Mouse (Mus musculus) ES-CJ7 (cell line): ENCODE measurements at regions not wholly inside any gene's neighbourhood (a gene's known extent, or its start where the extent isn't known, plus 50 kb on each side); places are given as distances from the start of the nearest gene placed in this dataset.
"Not testable (repeated sequence)": the region's sequence is repeated elsewhere in the genome, so short reads cannot be mapped to it uniquely, and the experiment has no call there.

Source experiments
- DNase-seq: peaks from one replicate; pipeline ENCODE4 v3.0.0; 2011; ENCODE audit warnings: low read depth, low spot score

DNA sequence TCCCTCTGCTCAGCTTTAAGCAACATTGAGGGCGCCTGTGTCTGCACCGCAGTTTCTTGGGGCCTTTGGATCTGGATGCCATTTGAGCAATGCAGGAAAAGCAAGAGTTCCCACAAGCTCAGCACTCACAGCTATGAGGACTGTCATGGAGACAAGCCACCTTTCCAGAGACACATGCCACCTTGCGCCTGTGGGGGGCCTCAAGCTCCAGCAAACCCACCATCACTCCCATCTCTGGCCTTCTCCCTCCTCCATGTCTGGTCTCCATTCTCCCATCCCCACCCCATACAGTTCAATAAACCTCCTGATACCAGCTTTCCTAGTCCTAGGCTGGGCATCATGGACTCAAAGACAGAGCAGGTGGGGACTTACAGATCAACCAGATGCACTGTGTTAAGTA is 97.8 kb downstream of the Wdr11 start:
- no peak for DNase-seq

DNA sequence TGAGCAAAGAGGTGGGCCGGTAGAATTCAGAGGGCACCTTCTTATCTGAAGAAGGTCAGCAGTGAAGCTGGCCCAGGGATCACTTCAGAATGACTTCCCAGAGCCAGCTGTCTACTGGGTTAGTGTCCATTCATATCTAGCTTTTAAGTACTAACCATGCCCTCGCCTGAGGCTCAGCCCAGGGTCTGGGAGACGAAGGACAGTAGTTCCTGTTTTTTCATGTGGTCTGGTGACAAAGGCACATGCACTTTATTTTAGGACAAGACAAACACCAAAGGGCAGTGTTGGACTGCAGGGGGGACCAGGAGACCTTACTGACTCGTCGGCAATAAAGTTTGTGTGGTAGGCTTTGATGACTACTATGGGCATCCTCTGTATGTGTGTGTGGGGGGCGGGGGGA is 99.2 kb downstream of the Wdr11 start:
- no peak for DNase-seq

DNA sequence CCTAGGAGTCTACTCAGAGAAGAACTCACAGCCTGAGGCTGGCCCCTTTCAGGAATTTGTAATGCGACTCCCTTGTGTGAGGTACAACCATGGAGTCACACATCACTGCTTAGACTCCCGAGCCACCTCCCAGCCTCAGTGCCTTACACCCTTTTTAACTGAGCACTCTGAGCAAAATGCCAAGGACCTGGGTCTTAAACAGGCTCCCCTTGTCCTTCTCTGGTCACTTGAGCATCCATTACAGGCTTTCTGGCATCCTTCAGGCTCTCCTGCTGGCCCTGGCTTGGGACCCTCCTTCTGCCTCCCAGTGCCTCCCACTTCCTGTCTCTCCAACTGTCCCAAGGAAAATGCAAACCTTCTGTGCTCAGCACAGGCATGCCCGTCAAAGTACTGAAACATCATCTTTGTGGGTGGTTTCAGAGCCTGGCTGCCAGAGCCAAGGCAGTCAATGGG is 100.0 kb downstream of the Wdr11 start:
- no peak for DNase-seq

GRCm38 (mm10) chr7:129693635-129694034 is 102.0 kb downstream of the Wdr11 start:
- no peak for DNase-seq

GRCm38 (mm10) chr7:129694168-129694567 is 102.5 kb downstream of the Wdr11 start:
- no peak for DNase-seq

DNA sequence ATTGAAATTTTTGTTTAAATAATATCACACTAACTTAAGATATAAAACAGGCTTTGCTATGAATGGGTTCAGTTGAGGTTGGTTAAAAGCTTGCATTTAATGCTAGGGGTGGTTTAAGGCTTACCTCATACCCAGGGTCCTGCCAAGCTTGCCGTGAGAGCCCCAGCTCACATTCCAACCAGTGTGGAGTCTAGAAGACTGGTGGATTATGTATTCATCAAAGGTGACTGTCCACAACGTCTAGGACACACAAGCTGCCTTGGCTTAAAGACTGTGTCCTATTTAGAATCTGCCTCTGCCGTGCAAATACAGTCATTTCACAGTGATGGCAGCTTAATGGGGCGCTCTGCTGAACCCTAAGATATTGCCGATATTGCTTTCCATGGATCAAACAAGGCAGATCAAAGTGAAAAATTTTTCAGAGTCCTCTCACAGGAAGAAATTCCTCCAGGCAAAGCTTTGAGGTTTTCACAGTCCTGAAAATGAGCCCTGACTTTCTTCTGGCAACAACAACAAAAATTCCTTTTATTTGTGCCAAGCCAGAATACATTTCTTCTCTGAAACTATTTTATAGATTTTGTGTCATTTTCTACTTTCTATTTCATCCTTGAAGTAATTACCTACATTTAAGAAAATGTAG is 108.4 kb downstream of the Wdr11 start:
- DNase-seq = no peak

- DNase-seq = no peak
Measured at GRCm38 (mm10) chr7:129727559-129727958, 135.9 kb downstream of the Wdr11 start.

GRCm38 (mm10) chr7:129729709-129730238 is 138.1 kb downstream of the Wdr11 start:
- no peak for DNase-seq

GRCm38 (mm10) chr7:129730785-129731352 is 139.2 kb downstream of the Wdr11 start:
- DNase-seq = no peak

GRCm38 (mm10) chr7:129742657-129743056 is 151.0 kb downstream of the Wdr11 start:
- DNase-seq = no peak

- DNase-seq = no peak
Measured at GRCm38 (mm10) chr7:129743955-129744666, 152.4 kb downstream of the Wdr11 start.

- DNase-seq = no peak
Measured at GRCm38 (mm10) chr7:129746639-129747038, 155.0 kb downstream of the Wdr11 start.

- no peak for DNase-seq
Measured at GRCm38 (mm10) chr7:129750936-129751335, 159.3 kb downstream of the Wdr11 start.

GRCm38 (mm10) chr7:129754737-129755136 is 163.1 kb downstream of the Wdr11 start:
- no peak for DNase-seq

GRCm38 (mm10) chr7:129756138-129756537 is 164.5 kb downstream of the Wdr11 start:
- DNase-seq = no peak

DNA sequence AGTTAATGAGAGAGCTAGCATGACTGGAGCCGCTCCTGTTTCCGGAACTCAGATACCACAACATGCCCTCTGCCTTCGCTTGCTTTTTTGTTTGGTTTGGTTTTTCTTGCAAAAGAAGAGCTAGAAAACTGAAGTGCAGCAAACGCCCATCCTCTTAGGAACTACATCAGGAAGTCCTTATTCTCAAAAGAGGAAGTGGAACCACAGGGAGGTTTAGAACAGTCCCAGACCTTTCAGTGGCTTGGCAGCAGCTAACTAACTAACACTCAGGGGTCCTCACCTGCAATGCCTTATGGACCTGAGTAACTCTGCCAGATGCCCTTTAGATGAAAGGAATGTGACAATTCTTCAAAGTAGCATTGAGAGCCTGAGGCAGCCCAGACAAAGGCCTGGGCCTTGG is 168.2 kb downstream of the Wdr11 start:
- DNase-seq = no peak

DNA sequence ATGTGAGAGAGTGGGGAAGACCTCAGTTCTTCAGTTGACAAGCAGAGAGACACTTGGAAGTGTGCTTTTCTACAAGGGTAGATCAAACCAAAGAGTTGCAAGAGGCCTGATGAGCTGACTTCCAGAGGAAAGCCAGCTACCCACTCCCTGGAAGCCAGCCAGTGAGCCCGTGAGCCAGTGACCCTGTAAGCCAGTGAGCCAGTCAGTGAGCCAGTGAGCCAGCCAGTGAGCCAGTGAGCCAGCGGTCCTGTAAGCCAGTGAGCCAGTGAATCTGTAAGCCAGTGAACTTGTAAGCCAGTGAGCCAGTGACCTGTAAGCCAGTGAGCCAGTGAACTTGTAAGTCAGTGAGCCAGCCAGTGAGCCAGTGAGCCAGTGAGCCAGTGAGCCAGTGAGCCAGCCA is 168.7 kb downstream of the Wdr11 start:
- DNase-seq = no peak

DNA sequence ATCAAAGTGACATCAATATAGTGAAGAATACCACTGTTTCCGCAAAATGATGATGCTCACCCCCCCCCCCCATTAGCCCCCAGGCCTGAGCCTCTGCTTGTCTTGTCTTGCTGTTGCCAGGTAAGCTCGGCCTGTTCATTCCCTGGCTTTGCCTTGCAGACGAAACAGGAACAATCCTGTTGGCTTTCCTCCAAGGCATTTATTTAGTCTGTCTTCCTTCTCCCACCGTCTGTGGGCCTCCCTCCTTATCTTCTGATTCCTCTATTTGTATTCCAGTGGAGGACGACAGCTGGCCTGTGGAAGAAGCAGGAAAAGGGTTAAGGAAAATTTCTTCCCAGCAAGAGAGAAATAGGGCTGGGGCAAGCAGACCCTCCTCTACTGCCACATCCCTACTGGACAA is 172.1 kb downstream of the Wdr11 start:
- no peak for DNase-seq

- DNase-seq = no peak
Measured at GRCm38 (mm10) chr7:129764456-129764970, 172.8 kb downstream of the Wdr11 start.

- DNase-seq = no peak
Measured at GRCm38 (mm10) chr7:129765681-129766080, 174.0 kb downstream of the Wdr11 start.

DNA sequence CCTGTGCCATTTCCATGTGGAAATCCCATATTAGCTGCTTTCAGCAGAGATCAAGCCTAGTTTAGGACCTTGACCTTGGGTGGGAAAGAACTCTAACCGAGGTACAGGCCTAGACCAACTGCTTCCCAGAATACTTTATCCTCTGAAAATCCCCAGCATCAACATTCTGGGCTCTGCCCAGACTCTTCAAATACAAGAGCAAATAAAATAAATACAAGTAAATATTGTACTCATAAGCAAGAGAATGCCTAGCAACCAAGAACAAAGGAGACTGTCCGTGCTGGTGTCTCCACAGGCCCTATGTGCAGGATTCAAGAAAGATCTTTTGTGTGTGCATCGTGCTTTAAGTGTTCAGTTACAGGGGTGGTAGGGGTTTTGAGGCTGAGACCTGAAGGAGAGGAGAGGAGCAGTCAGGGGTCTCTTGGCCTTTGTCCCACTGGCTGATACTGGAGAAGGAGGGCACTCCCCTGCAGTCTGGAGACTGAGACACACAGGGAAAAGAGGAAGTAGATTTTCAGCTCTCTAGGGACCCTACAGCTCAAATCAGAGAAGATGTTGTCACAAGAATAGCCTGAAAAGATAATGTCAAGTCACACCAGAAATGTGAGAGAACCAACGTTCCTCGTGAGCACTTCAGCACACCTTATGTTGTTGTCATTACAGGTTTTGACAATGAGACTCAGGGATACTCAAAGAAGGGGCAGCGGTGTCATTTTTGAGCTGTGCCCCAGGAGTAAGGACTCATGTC is 174.6 kb downstream of the Wdr11 start:
- DNase-seq = no peak

GRCm38 (mm10) chr7:129769673-129770072 is 178.0 kb downstream of the Wdr11 start:
- not testable (repeated sequence) for DNase-seq
